Mouse (Mus musculus): ENCODE measurements around the gene B4galt5.
"Not testable (repeated sequence)": the region's sequence is repeated elsewhere in the genome, so short reads cannot be mapped to it uniquely, and the experiment has no call there.

B4galt5 gene

DNA sequence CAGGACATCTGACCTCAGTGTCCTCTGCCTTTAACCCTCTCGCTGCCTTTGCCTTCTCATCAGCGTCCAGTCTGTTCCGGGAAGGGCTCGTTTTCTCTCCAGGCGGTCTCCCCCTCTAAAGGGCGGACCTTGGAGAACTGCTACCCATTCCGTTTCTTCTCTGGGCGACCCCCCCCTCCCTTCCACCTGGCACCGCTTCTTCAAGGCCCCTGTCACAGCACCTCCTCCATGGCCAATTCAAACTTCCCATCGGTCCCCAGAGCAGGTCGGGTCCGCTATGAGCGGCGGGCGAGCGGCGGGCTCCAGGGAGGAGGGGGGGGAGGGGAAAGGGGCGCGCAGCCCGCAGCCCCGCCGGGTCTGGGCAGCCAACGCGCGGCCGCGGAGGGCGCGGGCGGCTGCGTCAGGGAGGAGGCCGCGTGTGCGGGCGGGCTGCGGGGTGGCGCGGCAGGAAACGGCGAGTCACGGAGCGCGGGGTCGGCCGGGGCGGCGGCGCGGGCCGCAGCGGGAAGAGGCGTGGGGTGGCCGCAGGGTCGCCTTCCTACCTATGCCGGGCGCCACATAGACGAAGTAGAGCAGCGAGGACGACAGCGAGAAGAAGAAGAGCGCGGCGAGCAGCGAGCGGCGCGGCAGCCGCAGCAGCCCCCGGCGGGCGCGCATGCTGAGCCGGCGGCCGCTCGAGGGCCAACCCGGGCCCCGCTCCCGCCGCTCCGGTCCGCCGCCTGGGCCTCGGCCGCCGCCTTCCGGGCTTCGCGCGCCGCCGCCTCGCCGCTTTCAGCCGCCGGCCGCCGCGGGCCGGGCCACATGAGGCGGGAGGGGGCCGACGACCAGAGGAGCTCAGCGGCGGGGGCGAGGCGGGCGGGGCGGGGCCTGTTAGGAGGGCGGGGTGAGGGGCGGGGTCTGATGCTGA, at the start of gene B4galt5:
Gene B4galt5, minus strand, starts transcription at position 808 of the 907 bp plus-strand sequence.
- no peak for DNase-seq

- DNase-seq = not testable (repeated sequence)
Observed at GRCm38 (mm10) chr2:167396420-167396819, 47.4 kb upstream of the B4galt5 start.

DNA sequence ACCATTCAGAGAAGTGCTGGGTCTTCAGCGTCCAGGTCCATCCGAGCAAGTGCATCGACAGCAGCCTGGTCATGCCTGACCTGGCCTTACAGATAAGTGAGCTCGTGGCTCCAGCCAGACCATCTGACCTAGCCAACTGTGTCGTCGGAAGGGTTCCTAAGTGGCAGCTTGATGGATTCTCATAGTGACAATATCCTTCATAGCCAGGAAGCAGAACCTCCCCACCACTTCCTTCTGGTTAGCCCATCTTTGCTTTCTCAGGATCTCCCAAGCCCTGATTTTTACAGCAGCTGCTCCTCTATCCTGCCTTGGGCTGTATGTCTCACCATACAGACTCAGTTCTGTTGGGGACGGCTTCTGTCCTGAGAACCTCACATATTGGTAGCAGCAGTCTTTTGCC, 45.4 kb upstream of the B4galt5 start:
- DNase-seq = no peak

DNA sequence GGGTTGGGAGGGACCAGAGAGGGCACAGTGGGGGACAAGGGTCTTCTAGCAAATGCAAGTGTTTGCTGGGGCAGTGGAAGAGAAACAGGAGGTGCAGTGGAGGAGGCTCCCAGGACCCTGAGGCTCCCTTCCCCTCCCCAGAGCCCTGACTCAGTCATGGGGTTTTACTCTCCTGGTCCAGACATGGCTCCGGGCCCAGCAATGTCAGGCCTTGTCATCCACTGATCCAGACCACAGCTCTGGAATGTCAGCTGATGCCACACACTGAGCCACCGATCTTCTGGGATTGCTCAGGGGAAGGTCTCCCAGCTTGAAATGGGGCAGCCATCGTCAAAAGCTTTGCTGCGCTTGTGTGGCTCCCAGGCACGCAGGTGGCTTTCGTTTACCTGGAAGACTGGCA, 38.0 kb upstream of the B4galt5 start:
- DNase-seq = no peak

DNA sequence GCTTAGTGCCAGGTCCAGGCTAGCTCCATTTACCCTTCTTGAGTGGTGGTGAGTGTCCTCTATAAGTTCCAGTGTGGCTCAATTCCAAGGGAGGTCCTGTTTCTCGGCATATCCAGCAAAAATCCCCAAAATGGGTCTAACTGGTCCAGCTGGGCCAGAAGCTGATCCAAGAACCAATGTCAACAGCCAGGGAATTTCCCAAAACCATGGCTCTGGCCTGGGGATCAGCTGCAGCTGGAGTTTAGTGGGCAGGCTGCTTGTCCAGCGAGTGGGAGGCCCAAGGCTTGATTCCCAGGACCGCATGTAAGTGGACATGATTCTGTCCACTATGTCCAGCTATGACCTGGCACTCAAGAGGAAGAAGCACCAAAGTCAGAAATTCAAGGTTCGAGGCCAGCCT, 37.5 kb upstream of the B4galt5 start:
- no peak for DNase-seq

DNA sequence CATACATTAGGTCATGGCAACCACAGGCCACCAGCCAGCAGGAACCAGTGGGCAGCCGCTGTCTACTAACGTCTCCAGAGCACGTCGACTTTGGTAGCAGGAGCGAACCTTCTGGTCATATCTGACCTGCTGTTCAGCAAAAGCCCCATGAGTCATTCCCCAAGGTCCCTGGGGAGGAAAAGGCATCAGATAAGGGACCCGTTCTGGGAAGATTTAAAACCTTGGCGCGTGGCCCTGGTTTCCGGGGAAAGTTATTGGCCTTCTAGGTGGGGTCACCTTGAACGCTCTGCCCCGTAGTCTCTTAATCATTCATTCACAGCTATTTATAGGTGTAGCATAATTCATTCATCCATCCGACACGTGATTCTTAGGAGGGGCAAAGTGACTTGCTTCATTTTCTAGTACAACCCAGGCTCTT, 34.7 kb upstream of the B4galt5 start:
- no peak for DNase-seq

DNA sequence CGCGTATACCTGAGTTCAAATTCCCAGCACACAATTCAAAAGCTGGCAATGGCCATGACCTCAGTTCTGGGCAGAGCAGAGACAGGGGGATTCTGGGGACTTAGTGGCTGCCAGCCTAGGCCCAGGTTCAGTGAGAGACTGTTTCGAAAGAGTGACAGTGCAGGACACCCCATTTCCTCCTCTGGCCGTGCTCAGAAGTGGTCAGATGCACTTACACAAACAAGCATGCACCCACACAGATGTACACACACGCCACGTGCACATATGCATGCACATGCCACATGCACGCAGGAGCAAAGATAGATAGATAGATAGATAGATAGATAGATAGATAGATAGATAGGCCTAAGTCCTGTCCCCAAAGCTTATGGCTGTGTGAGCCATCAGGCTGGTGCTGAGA, 33.4 kb upstream of the B4galt5 start:
- no peak for DNase-seq

- peak in 1 of 2 experiments; percentile 55 for DNase-seq
Observed at GRCm38 (mm10) chr2:167381596-167381995, 32.6 kb upstream of the B4galt5 start.

DNA sequence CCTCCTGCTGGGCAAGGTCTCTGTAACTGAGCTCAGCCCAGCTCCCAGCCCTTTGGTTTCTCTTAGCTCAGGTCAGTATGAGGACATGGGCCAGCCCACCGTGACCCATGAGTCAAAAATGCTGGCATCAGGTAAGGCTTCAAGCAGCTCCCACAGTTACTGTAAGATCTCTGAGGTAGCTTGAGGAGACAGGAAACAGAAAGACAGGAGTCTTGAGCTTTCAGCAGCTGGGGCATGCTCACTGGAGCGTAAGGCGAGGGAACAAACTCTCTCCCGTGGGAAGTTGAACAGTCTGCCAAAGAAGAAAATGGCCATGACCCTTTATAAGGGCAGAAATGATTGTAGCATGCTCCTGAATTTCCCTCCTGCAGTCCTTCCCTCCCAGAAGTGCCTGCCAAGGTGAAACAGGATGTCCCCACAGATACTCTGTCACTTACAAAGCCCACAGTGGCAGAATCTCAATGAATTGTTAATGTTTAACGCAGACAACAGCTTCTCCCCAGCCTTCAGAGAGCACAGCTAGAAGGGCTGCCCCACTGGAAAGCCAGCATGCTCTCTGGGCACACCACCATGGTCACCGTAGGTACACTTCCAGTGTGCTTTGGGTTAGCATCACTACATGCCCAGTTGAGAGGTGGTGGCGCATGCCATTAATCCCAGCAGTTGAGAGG, 31.8 kb upstream of the B4galt5 start:
- DNase-seq = no peak

DNA sequence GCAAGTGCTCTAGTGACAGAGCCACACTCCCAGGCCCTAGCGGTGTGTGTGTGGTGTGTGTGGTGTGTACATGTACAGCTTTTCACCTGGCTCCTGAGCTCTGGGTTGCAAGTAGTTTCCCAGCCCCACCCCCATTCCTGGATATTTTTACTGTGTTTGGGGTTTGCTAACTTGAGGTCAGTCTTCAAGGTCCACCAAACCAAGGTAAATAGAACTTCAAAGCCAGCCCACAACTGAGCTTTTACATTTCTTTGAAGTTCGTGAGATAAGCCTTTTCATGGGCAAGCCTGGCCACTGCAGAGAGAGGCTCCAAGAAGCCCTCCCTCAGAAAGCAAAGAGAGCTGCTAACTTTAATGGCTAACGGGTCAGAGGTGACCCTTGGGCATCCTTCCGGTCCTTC, 30.0 kb upstream of the B4galt5 start:
- no peak for DNase-seq

DNA sequence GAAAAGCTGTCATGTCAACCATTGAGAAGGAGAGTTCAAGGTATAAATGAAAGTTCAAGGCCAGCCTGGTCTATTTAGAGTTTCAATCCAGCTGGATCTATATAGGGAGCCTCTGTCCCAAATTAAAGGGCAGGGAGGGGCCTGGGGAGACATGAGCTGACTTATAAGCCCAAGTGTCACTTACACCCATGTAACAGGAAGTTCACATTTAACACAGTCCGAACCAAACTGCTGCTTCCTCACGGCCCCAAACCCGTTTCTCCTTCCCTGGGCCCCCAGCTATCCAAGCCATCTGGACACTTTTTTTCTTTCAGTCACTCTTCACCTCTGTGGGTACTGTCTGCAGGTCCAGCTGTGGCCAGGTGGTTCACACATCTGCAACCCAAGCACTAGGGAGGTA, 28.7 kb upstream of the B4galt5 start:
- DNase-seq = no peak

DNA sequence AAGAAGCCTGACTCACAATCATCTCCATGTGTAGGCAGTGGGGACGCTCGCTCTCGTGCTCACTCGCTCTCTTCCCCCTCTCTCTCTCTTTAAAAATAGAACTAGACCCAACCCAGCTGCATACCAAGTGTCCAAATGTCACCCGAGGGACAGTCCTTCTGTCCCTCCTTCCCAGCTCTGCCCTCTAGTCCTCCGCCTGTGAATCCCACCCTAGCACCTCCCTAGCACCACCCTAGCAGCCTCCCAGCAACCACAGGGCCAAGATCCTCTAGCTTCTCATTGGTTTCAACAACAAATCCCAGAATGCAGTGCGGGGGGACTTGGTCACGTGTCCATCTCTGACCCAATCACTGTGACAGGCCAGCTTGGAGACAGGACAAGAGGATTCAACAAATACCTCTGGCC, 27.2 kb upstream of the B4galt5 start:
- no peak for DNase-seq

DNA sequence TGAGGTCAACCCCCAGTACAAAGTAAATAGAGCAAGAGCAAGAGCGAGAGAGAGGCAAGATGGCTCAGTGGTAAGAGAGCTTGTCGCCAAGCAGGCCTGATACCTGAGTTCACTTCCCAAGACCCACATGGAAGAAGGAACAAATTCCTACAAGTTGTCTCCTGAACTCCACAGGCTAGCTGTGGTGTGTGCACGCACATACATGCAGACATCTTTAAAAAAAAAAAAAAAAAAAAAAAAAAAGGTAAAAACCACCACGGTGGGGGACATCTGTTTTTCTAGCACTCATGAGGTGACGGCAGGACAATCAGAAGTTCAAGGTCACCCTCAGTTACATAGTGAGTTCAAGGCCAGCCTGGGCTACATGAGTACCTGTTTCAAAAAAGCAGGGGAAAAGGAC, 26.7 kb upstream of the B4galt5 start:
- DNase-seq = no peak

DNA sequence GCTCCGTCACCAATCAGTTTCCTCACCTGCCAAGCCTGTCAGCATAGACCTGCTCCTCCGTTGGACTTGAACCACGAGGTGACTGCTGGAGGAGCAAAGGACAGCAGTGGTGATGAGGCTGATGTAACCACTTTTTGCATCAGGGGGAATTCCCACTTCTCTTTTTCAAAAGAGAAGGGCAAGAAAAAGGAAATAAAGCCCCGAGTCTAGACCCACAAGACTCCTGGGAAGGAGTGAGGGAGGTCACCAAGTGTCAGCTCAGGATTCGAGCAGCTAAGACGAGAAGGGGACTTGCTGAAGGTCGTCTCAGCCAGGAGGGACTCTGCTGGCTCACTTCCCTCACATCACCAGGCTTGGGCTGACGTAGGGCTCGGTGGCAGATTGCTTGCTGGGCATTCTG, 26.2 kb upstream of the B4galt5 start:
- peak in 1 of 2 experiments; percentile 39 for DNase-seq

DNA sequence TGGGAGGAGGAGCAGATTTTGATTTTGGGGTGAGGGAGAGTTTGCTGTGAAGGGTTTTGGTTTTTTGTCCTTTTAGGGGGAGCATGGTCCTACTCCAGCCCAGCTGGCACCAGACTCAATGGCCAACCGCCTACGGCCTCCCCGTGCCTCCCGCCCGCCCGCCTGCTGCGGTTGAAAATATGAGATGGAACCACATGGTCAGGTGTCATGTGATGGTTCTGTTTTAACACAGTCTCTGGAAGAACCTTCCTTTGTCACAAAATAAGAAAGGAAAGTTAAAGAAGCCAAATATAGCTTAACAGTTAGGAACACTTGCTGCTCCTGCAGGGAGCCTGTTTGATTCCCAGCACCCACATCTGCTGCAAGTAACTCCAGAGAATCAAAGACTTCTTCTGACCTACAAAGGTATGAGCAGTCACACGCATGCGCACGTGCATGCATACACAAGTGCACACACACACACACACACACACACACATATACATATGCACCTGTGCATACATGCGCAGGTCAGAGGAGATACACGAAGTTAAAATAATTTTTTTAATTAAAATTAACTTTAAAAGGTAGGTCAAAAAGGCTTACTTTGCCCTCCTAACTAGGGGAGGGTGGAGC, 25.3 kb upstream of the B4galt5 start:
- no peak for DNase-seq

DNA sequence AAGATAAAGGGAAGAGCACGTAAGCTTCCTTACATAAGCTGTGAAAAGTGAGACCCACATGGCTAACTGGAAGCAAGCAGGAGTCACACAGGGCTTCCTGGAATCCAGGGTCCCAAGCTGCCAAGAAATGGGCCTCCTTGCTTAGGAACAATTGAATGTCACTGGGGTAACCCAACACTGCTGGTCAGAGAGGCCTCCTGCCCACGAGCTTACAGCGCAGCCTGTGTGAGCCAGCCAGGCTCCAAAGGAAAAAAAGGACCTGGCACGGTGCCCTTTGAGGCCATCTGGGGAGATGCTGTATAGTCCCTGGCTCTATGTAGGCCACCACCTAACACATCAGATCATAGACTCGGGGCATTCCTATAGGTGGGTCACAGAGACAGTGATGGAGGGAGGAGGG, 24.3 kb upstream of the B4galt5 start:
- no peak for DNase-seq

DNA sequence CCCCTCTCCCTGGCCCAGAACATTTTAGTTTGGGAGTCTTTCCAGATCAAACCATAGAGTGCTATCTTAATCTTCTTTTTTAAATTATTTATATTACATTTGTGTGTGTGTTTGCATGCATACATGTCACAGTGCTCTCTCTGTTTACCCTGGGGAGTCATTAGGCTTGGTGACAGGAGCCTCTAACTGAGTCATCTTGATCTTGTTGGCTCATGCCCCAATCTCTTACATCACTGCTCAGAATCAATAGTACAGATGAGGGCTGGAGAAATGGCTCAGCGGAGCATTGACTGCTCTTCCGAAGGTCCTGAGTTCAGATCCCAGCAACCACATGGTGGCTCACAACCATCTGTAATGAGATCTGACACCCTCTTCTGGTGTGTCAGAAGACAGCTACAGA, 22.5 kb upstream of the B4galt5 start:
- DNase-seq = no peak

GRCm38 (mm10) chr2:167368328-167368727, 19.3 kb upstream of the B4galt5 start:
- DNase-seq = peak; percentile 75 to 88

GRCm38 (mm10) chr2:167367777-167368281, 18.8 kb upstream of the B4galt5 start:
- peak; percentile 58 to 62 for DNase-seq

GRCm38 (mm10) chr2:167367325-167367724, 18.3 kb upstream of the B4galt5 start:
- DNase-seq = peak in 1 of 2 experiments; percentile 53

DNA sequence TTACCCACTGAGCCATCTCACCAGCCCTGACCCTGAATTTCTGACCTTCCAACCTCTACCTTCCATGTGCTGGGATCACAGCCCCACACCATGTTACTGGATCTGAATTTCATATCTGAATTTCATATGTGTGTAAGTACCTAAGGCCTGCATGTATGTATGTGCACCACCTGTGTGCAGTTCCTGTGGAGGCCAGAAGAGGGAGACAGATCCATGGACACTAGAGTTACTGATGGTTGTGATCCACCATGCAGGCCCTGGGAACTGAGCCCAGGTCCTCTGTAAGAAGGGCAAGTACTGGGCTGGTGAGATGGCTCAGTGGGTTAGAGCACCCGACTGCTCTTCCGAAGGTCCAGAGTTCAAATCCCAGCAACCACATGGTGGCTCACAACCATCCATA, 16.1 kb upstream of the B4galt5 start:
- DNase-seq = no peak

GRCm38 (mm10) chr2:167363272-167364045, 14.5 kb upstream of the B4galt5 start:
- DNase-seq = no peak

DNA sequence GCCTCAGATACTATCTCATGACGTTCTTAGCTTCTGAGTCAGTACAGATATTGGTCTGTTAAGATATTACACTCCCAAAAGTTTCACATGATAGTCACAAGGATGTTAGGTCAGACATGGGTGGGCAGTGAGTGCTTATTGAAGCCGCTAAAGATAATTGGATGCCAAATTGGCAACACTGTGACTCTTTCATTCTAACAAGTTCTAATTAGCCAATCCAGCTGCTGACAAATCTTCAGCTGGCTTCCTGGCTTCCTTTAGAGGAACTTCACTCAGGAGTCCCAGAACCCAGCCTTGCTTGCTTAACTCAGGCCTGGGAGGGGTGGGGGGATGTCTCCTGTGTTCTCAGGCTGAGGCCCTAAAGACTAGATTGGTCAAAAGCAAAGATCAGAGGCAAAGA, 9.5 kb upstream of the B4galt5 start:
- no peak for DNase-seq

All from spleen, adult 18-20 months (tissue).